Mouse (Mus musculus): ENCODE measurements around the gene Gm20509.

GRCm38 (mm10) chr9:73059224-73059623 lies 43.0 kb upstream of the Gm20509 start:
- TF ChIP-seq CTCF (conservative IDR thresholded peaks at IDR 0.05; ENCODE audit: insufficient read depth, insufficient read length, low read depth, low read length) (no peak), POLR2A (IDR thresholded peaks at IDR 0.05; ENCODE audit: low read depth, low read length) (no peak)

Data from kidney, adult 2 months (tissue).